Mouse (Mus musculus) midbrain, embryonic 16.5 days (tissue): ENCODE measurements around the gene Depdc1b. TPM values are rescaled to one million over a fixed set of nuclear protein-coding genes. Genes with fewer than 3 reads are reported as not detected.

Experiments
- ATAC-seq: fragments of 200-750 bp; cut with Nextera tagmentation; 2 replicates; pipeline ENCODE4 v1.8.0; 2017; ENCODE audit warnings: moderate TSS enrichment
- H3K27ac ChIP-seq: fragments of 300-500 bp; sonication (generic); 2 replicates; pipeline ENCODE4 v1.5.1; 2014; ENCODE audit warnings: mild to moderate bottlenecking, low read length, mixed read lengths
- H3K27me3 ChIP-seq: fragments of 300-500 bp; sonication (generic); 2 replicates; pipeline ENCODE4 v1.6.1; 2014; ENCODE audit warnings: low read depth, low read length, mixed read lengths; ENCODE audit not compliant: control insufficient read depth, insufficient read depth
- H3K36me3 ChIP-seq: fragments of 300-500 bp; sonication (generic); 2 replicates; pipeline ENCODE4 v1.6.1; 2014; ENCODE audit warnings: mild to moderate bottlenecking, low read length, moderate library complexity, mixed read lengths; ENCODE audit not compliant: control insufficient read depth, insufficient read depth
- H3K4me1 ChIP-seq: fragments of 300-500 bp; sonication (generic); 2 replicates; pipeline ENCODE4 v1.6.1; 2014; ENCODE audit warnings: mild to moderate bottlenecking, low read length, mixed read lengths; ENCODE audit not compliant: control insufficient read depth, insufficient read depth
- H3K4me2 ChIP-seq: fragments of 300-500 bp; sonication (generic); 2 replicates; pipeline ENCODE4 v1.6.1; 2014; ENCODE audit warnings: mild to moderate bottlenecking, low read length, mixed read lengths
- H3K4me3 ChIP-seq: fragments of 300-500 bp; sonication (generic); 2 replicates; pipeline ENCODE4 v1.5.1; 2014; ENCODE audit warnings: low read depth, mild to moderate bottlenecking, low read length, moderate library complexity, mixed read lengths
- H3K9ac ChIP-seq: fragments of 300-500 bp; sonication (generic); 2 replicates; pipeline ENCODE4 v1.6.1; 2014; ENCODE audit warnings: low read depth, low read length, mixed read lengths
- H3K9me3 ChIP-seq: fragments of 300-500 bp; sonication (generic); replicated peaks from 2 replicates; pipeline ENCODE4 v1.6.1; 2014; ENCODE audit warnings: mild to moderate bottlenecking, low read length, mixed read lengths; ENCODE audit not compliant: control insufficient read depth, poor library complexity, severe bottlenecking
- WGBS: fragments of 180-500 bp; shearing (Covaris S2); extraction: QIAGEN DNeasy Blood & Tissue Kit; methylation state at CpG from one replicate; pipeline ENCODE4 v1.1.7; 2014; 5-methylcytosine and 5-hydroxymethylcytosine counted together
- polyA plus RNA-seq: library from polyadenylated mRNA; unstranded; fragments of >200 nt; fragmentation: Nextera tagmentation; extraction: Ambion mirVana; gene quantifications from 2 replicates; pipeline ENCODE4 v1.2.1, GENCODE M21; 2015

The Depdc1b gene
- polyA plus RNA-seq, 1 experiment from 2014 or later, result 1.8 TPM

DNA sequence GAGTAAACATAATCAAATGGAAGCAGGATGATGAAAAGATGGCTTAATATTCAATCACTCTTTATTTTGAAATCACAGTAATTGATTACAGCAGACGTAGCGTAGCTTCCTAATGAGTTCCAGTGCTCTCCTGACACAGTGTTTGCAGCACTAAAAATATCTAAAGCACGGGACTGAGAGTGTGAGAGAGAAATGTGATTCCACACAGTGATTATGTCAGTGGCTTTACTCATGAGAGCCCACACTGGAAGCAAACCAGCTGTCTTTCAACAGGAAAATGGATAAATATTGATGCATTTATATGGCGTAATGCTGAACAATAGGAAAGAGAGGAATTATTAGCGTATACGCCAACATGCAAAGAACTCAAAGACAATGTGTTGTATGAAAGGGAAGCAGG, 37.5 kb upstream of the Depdc1b start:
- 58% methylated on average over 6 of the region's 6 CpGs for WGBS
- H3K9ac ChIP-seq, result no peak overlapping the region
- H3K36me3 ChIP-seq, result no peaks in the 10 kb centered on the region
- no peaks in the 10 kb centered on the region for H3K27me3 ChIP-seq
- H3K4me2 ChIP-seq, result no peak overlapping the region
- H3K4me1 ChIP-seq, result no peaks in the 10 kb centered on the region
- no peak overlapping the region for H3K27ac ChIP-seq
- no peak overlapping the region for H3K4me3 ChIP-seq
- no peak for ATAC-seq
- no peaks in the 10 kb centered on the region for H3K9me3 ChIP-seq

DNA sequence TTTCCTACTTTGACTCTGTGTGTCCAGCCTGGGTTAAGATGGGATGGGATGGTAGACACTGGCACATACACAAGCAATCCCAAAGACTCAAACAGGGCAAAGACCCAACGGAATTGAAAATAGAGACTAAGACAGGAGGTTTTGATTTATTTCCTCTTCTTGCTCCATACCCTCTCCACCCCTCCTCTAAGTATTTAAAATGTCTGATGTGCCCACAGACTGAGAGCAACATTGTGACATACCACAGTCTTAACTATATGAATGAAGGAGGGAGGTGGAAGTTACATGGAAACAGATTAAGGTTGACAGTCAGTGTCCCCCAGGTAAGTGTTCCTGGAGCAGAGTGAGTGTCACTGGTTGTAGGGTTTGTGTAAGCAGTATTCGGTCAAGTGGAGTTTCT, 31.8 kb upstream of the Depdc1b start:
- H3K27ac ChIP-seq, result no peak overlapping the region
- no peak overlapping the region for H3K4me2 ChIP-seq
- no peaks in the 10 kb centered on the region for H3K9me3 ChIP-seq
- no peaks in the 10 kb centered on the region for H3K36me3 ChIP-seq
- H3K4me1 ChIP-seq, result no peaks in the 10 kb centered on the region
- WGBS, result 93% methylated on average over 2 of the region's 2 CpGs
- no peak overlapping the region for H3K4me3 ChIP-seq
- H3K9ac ChIP-seq, result no peak overlapping the region
- ATAC-seq, result no peak
- H3K27me3 ChIP-seq, result no peaks in the 10 kb centered on the region

- 70% methylated on average over 3 of the region's 3 CpGs for WGBS
Observed at GRCm38 (mm10) chr13:108287953-108288352, 28.2 kb upstream of the Depdc1b start.

DNA sequence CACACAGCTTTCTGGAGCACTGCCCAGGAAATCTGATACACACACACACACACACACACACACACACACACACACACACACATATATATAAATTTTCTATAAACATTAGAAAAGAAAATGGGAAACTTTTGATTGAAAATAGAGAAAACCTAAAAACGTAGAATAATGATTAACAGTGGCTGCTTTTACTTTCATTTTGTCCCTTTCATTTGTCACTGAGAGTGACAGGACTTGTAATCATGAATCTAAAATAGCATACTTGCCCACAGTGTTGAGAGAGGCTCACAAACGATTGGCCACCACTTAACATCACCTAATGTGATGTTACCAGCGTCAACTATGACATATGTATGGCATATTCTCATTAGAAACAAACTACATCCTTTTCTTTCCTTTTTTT, 26.7 kb upstream of the Depdc1b start:
- no peaks in the 10 kb centered on the region for H3K9me3 ChIP-seq
- no peak overlapping the region for H3K9ac ChIP-seq
- H3K27me3 ChIP-seq, result no peaks in the 10 kb centered on the region
- H3K4me2 ChIP-seq, result no peak overlapping the region
- no peak overlapping the region for H3K27ac ChIP-seq
- no peak overlapping the region for H3K4me3 ChIP-seq
- 81% methylated on average over 3 of the region's 3 CpGs for WGBS
- ATAC-seq, result no peak
- no peaks in the 10 kb centered on the region for H3K36me3 ChIP-seq
- H3K4me1 ChIP-seq, result no peaks in the 10 kb centered on the region

More at GRCm38 (mm10) chr13:108287953-108288352, 28.2 kb upstream of the Depdc1b start:
- Histone ChIP-seq H3K9ac (no peak overlapping the region), H3K36me3 (no peaks in the 10 kb centered on the region), H3K4me3 (no peak overlapping the region), H3K27ac (no peak overlapping the region), H3K9me3 (no peaks in the 10 kb centered on the region), H3K27me3 (no peaks in the 10 kb centered on the region), H3K4me2 (no peak overlapping the region), H3K4me1 (no peaks in the 10 kb centered on the region)
- ATAC-seq, result no peak

DNA sequence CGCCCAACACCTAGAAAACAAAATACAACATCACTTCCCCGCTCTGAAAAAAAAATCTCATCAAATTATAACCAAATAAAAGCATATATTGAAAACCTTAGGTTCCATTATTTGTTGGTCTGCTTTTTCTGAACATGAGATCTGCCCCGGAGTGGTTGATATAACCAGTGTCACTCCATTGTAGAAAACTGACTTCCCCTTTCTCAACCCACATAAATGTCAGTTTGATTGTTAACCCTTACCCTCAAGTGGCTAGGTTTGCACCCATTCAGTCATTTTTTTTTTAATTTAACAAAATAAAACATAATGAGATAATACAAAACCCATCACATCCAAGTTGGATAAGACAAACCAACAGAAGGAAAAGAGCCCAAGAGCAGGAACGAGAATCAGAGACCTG, 25.8 kb upstream of the Depdc1b start:
- Histone ChIP-seq H3K4me3 (no peak overlapping the region), H3K4me1 (no peaks in the 10 kb centered on the region), H3K27ac (no peak overlapping the region), H3K4me2 (no peak overlapping the region), H3K9ac (no peak overlapping the region), H3K27me3 (no peaks in the 10 kb centered on the region), H3K36me3 (no peaks in the 10 kb centered on the region), H3K9me3 (no peaks in the 10 kb centered on the region)
- no peak for ATAC-seq
- WGBS, result 89% methylated on average over 4 of the region's 4 CpGs

- no peaks in the 10 kb centered on the region for H3K36me3 ChIP-seq
- no peaks in the 10 kb centered on the region; the same call in 1 of the 2 replicates for H3K4me1 ChIP-seq
- no peaks in the 10 kb centered on the region for H3K9me3 ChIP-seq
- WGBS, result 26% methylated on average over 12 of the region's 12 CpGs
- peak; percentile 42; the same call in 1 of the 2 replicates for ATAC-seq
- H3K27me3 ChIP-seq, result no peaks in the 10 kb centered on the region
- H3K9ac ChIP-seq, result peak overlapping the region; percentile 20
- H3K4me2 ChIP-seq, result peak overlapping the region; percentile 42
- peak overlapping the region; percentile 20; the same call in 1 of the 2 replicates for H3K27ac ChIP-seq
- H3K4me3 ChIP-seq, result peak overlapping the region; percentile 18; the same call in 1 of the 2 replicates
Observed at GRCm38 (mm10) chr13:108297350-108298093, 18.6 kb upstream of the Depdc1b start.

DNA sequence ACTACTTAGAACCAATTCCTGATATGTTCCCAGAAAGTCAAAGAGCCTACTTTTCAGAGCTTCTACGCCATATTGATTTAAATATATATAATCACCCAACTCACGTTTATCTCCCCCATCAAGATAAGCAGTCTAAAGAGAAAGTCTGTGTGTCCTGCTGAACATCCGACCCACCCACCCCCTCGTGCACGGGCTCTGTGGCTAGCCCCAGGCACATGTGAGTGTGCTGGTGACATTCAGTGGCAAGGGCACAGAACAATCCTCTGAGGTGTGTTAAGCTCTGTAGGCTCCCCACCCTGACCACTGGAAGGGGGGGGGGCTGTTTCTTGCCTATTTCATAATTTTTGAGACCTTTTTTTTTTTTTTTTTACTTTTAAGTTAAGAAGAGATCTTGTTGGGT, 17.9 kb upstream of the Depdc1b start:
- Histone ChIP-seq H3K4me3 (no peak overlapping the region), H3K4me1 (no peaks in the 10 kb centered on the region; the same call in 1 of the 2 replicates), H3K9me3 (no peaks in the 10 kb centered on the region), H3K27ac (peak overlapping the region; percentile 20; the same call in 1 of the 2 replicates), H3K9ac (no peak overlapping the region), H3K27me3 (no peaks in the 10 kb centered on the region), H3K4me2 (no peak overlapping the region), H3K36me3 (no peaks in the 10 kb centered on the region)
- WGBS, result 76% methylated on average over 5 of the region's 5 CpGs
- no peak for ATAC-seq

- no peak overlapping the region for H3K4me3 ChIP-seq
- H3K9ac ChIP-seq, result no peak overlapping the region
- H3K4me2 ChIP-seq, result no peak overlapping the region
- H3K9me3 ChIP-seq, result no peaks in the 10 kb centered on the region
- H3K27me3 ChIP-seq, result no peaks in the 10 kb centered on the region
- H3K36me3 ChIP-seq, result no peaks in the 10 kb centered on the region
- ATAC-seq, result no peak
- WGBS, result 36% methylated on average over 5 of the region's 5 CpGs
- H3K4me1 ChIP-seq, result no peaks in the 10 kb centered on the region; the same call in 1 of the 2 replicates
- no peak overlapping the region for H3K27ac ChIP-seq
Observed at GRCm38 (mm10) chr13:108300346-108300950, 15.7 kb upstream of the Depdc1b start.

DNA sequence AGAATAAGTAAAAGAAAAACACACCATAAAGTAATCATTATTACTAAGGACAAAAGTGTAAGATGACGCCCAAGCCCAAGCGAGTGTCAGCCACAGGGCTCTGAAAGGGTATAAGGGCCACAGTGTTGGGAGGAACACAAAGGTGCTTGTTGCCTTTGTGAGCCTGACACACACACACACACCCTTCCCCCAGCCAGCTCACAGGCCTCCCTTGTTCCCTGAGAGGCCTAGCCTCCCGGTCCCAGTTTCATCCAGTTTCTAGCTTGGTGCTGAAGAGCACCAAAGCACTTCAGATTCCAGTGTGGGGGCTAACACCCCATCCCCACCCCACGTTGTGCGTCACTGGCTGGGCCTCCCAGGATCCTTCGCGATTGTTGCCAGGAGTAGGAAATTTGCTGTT, 14.7 kb upstream of the Depdc1b start:
- no peak overlapping the region for H3K4me3 ChIP-seq
- ATAC-seq, result peak; percentile 57; the same call in 1 of the 2 replicates
- no peak overlapping the region for H3K4me2 ChIP-seq
- no peaks in the 10 kb centered on the region for H3K36me3 ChIP-seq
- H3K9me3 ChIP-seq, result no peaks in the 10 kb centered on the region
- WGBS, result 34% methylated on average over 7 of the region's 7 CpGs
- H3K9ac ChIP-seq, result no peak overlapping the region
- H3K4me1 ChIP-seq, result no peaks in the 10 kb centered on the region; the same call in 1 of the 2 replicates
- H3K27ac ChIP-seq, result no peak overlapping the region
- no peaks in the 10 kb centered on the region for H3K27me3 ChIP-seq
